Mouse (Mus musculus) ES-E14 (cell line): ENCODE measurements at regions not wholly inside any gene's neighbourhood (a gene's known extent, or its start where the extent isn't known, plus 50 kb on each side); places are given as distances from the start of the nearest gene placed in this dataset.
"Not testable (repeated sequence)": the region's sequence is repeated elsewhere in the genome, so short reads cannot be mapped to it uniquely, and the experiment has no call there.

Source experiments
- DNase-seq: peaks from one replicate; pipeline ENCODE4 v3.0.0-alpha.2; 2013; ENCODE audit warnings: low read depth, low spot score
- H3K27ac ChIP-seq: 2 replicates; pipeline ENCODE4 v1.5.1; 2012; ENCODE audit warnings: low read depth, mild to moderate bottlenecking, low read length, moderate library complexity, mixed read lengths; ENCODE audit not compliant: poor library complexity, insufficient read depth, severe bottlenecking
- H3K36me3 ChIP-seq: 2 replicates; pipeline ENCODE4 v1.6.1; 2012; ENCODE audit warnings: mild to moderate bottlenecking, low read length, moderate library complexity, mixed read lengths; ENCODE audit not compliant: control insufficient read depth, poor library complexity, insufficient read depth, severe bottlenecking
- H3K4me1 ChIP-seq, 2 experiments: fragments of 150-350 bp in 1 of 2; sonication (generic) in 1 of 2; 2 replicates each; pipeline ENCODE4 v1.6.1; 2012; ENCODE audit warnings: low read length in 2 of 2, mild to moderate bottlenecking in 1 of 2, mixed read lengths in 1 of 2; ENCODE audit not compliant: control insufficient read depth in 2 of 2, insufficient read depth in 2 of 2, poor library complexity in 1 of 2
- H3K4me3 ChIP-seq, 2 experiments: fragments of 150-350 bp in 1 of 2; sonication (generic) in 1 of 2; 2 replicates each; pipeline ENCODE4 v1.5.1; 2012; ENCODE audit warnings: low read length in 2 of 2, low read depth in 1 of 2, mild to moderate bottlenecking in 1 of 2, mixed read lengths in 1 of 2; ENCODE audit not compliant: insufficient read depth in 1 of 2, poor library complexity in 1 of 2, severe bottlenecking in 1 of 2
- H3K9ac ChIP-seq: 2 replicates; pipeline ENCODE4 v1.6.1; 2012; ENCODE audit warnings: low read depth, mild to moderate bottlenecking, low read length, mixed read lengths; ENCODE audit not compliant: poor library complexity, insufficient read depth, severe bottlenecking
- H3K9me3 ChIP-seq: fragments of 150-350 bp; sonication (generic); 2 replicates; pipeline ENCODE4 v1.6.1; 2012; ENCODE audit warnings: low read depth, mild to moderate bottlenecking, low read length; ENCODE audit not compliant: control insufficient read depth, insufficient read depth
- CHD2 ChIP-seq: IDR thresholded peaks from 2 replicates; pipeline ENCODE4 v1.6.1; 2014; ENCODE audit warnings: mild to moderate bottlenecking, low read depth, low read length, inconsistent platforms
- HCFC1 ChIP-seq: IDR thresholded peaks from 2 replicates; pipeline ENCODE4 v1.6.1; 2012; ENCODE audit warnings: low read length, inconsistent platforms, borderline replicate concordance; ENCODE audit not compliant: insufficient read depth
- MAFK ChIP-seq: IDR thresholded peaks from 2 replicates; pipeline ENCODE4 v1.6.1; 2014; ENCODE audit warnings: mild to moderate bottlenecking, low read depth, low read length, inconsistent platforms; ENCODE audit not compliant: insufficient read depth
- ZC3H11A ChIP-seq: IDR thresholded peaks from 2 replicates; pipeline ENCODE4 v1.6.1; 2012; ENCODE audit warnings: low read depth, mild to moderate bottlenecking, inconsistent platforms, low read length, borderline replicate concordance
- ZNF384 ChIP-seq: IDR thresholded peaks from 2 replicates; pipeline ENCODE4 v1.6.1; 2012; ENCODE audit warnings: low read depth, low read length, inconsistent platforms
- in situ Hi-C, 2 experiments: fragments of 600-800 bp; cut with MboI; formaldehyde crosslinking; loops; one replicate each; pipeline ENCODE4 v1.15.1; 2025; ENCODE audit warnings: low sequenced_read_pairs in 2 of 2, inconsistent platforms in 1 of 2; ENCODE audit not compliant: unreplicated experiment in 2 of 2

- in situ Hi-C loops, result no loop called here
- Histone ChIP-seq H3K4me3 (no peak overlapping the region), H3K27ac (no peak overlapping the region), H3K36me3 (no peaks in the 10 kb centered on the region), H3K9ac (no peak overlapping the region), H3K9me3 (no peaks in the 10 kb centered on the region), H3K4me1 (no peaks in the 10 kb centered on the region)
- DNase-seq, result no peak
- TF ChIP-seq ZNF384, result peak; percentile 37; the same call in 1 of the 2 replicates
- no peak for TF ChIP-seq CHD2
- no peak for TF ChIP-seq ZC3H11A
- no peak for TF ChIP-seq MAFK
These were observed 251.9 kb downstream of the Gm21738 start for GRCm38 (mm10) chr14:19166821-19167220.

GRCm38 (mm10) chr14:19139875-19140274, 245.8 kb upstream of the Ube2e2 start:
- H3K9ac ChIP-seq, H3K36me3 ChIP-seq, in situ Hi-C loops, DNase-seq, H3K9me3 ChIP-seq, H3K27ac ChIP-seq, H3K4me1 ChIP-seq, H3K4me3 ChIP-seq: not testable (repeated sequence)

DNA sequence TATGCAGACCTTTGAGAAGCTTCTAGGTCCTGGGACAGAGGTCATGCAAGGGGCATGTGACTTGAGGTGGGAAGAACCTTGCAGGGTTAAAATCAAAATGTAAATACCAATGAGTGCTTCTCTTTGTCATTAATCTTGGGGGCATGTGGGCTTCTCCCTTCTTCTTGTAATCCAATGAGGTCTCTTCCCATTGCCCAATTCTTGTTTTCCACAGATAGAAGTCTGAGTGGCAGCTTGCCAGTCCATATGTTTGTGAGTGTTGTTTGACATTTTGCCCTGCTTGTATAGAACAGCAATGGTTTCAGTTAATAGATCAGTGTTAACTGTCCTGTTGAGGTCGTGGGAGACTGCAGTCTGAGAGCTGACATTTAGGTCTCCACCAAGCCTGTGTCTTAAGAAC, 237.5 kb upstream of the Ube2e2 start:
- Histone ChIP-seq H3K36me3 (no peaks in the 10 kb centered on the region), H3K4me1 (no peaks in the 10 kb centered on the region), H3K9me3 (no peaks in the 10 kb centered on the region), H3K9ac (no peak overlapping the region), H3K4me3 (no peak overlapping the region), H3K27ac (no peak overlapping the region)
- in situ Hi-C loops, result no loop called here
- TF ChIP-seq ZNF384, result no peak
- no peak for TF ChIP-seq HCFC1
- no peak for TF ChIP-seq MAFK
- no peak for TF ChIP-seq ZC3H11A
- no peak for TF ChIP-seq CHD2
- no peak for DNase-seq
